Mouse (Mus musculus) left cerebral cortex, adult 8-10 months (tissue): ENCODE results near the gene Hist2h2ab. TPM values are rescaled to one million over a fixed set of nuclear protein-coding genes. Genes with fewer than 3 reads are reported as not detected.
"Not testable (repeated sequence)": the region's sequence is repeated elsewhere in the genome, so short reads cannot be mapped to it uniquely, and the experiment has no call there.

ENCODE experiments used
- DNase-seq, 2 experiments: peaks; one replicate each; pipeline ENCODE4 v3.0.0; 2022; ENCODE audit warnings: low spot score in 2 of 2
- total RNA-seq, 4 experiments: library from RNA; stranded (reverse); gene quantifications; 2 replicates each; pipeline ENCODE4 v1.2.4; 2022

Gene Hist2h2ab
- total RNA-seq, 4 experiments from 2014 or later: 11.1 to 15.2 (median 14.1) TPM

GRCm38 (mm10) chr3:96197129-96197749 lies 22.4 kb upstream of the Hist2h2ab start:
- DNase-seq: peak; percentile 85 to 91

DNA sequence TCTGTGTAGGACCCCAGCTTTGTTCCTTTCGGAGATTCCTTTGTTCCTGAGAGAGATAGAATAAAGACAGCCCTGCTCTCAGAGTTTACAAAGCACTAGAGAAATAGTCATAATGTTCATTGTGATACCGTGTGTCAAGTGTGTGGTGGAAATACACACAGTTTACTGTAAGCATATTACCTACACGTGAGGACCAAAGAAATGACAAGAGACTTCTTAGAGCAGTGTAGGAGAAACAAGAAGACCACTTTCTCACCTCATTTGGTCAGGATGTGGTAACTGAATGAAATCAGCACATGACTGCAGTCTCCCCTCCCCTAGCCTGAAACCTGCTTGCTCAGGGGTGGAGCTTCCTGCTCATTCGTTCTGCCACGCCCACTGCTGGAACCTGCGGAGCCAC lies 21.5 kb upstream of the Hist2h2ab start:
- DNase-seq: no peak

DNA sequence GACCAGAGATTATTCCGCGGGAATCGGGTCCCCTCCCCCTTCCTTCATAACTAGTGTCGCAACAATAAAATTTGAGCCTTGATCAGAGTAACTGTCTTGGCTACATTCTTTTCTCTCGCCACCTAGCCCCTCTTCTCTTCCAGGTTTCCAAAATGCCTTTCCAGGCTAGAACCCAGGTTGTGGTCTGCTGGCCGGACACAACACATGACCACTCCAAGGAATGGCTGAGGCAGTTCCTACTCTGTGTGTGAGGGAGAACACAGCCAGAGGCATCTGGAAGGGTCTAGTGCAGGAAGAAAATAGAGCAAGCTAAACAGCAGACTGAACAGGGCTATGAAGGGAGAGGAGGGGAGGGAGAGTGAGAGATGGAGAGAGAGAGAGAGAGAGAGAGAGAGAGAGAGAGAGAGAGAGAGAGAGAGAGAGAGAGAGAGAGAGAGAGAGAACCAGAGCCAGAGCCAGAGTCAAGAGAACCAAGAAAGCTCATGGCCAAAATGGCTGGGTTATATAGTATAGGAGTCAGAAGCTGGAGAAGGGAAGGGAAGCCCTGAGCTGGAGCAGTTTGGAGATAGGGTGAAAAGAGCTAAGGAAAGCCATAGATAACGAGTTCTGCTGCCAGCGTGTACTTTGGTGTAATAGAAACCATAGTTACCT lies 20.9 kb upstream of the Hist2h2ab start:
- not testable (repeated sequence) for DNase-seq

DNA sequence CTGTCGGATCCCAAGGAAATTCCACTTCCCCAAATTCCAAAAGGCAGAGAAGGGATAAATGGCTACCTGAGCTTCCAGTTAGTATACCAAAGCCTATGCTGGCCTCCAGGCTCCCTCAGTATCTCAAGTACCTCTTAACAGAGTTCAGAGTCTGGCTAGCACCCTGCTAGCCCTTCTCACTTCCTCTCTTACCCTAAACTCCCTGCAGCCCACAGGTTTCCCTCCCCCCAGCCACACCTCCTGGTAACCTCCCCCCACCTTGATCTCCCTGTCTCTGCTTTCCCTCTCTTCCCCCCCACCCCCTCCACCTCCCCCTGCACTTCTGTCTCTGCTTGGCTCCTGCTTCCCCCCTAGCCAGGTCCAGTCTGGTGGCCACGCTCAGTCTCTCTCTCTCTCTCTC lies 19.9 kb upstream of the Hist2h2ab start:
- no peak for DNase-seq

GRCm38 (mm10) chr3:96207819-96208218 lies 11.8 kb upstream of the Hist2h2ab start:
- DNase-seq: no peak

DNA sequence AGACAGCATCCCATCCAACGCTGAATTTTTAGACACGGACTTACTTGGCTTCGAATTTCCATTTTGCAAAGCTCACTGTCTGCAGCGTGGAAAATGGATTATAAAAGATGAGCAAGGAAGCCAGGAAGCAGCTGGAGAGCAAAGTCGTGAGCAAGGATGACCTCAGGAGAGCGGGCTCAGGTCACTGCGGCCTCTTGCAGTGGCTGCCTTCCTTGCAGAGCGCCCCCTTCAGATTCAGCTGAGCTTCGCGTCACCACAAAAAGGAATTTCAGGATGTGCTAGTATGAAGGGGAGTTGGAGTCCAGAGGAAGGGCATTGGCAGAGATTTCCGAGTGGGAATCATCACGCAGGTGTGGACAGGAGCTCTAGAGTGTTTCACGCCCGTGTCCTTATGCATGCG lies 10.4 kb upstream of the Hist2h2ab start:
- DNase-seq: no peak

GRCm38 (mm10) chr3:96219191-96219641 lies 449 bp upstream of the Hist2h2ab start:
- DNase-seq: no peak

GRCm38 (mm10) chr3:96220131-96220764 lies 583 bp downstream of the Hist2h2ab start:
- not testable (repeated sequence) for DNase-seq

DNA sequence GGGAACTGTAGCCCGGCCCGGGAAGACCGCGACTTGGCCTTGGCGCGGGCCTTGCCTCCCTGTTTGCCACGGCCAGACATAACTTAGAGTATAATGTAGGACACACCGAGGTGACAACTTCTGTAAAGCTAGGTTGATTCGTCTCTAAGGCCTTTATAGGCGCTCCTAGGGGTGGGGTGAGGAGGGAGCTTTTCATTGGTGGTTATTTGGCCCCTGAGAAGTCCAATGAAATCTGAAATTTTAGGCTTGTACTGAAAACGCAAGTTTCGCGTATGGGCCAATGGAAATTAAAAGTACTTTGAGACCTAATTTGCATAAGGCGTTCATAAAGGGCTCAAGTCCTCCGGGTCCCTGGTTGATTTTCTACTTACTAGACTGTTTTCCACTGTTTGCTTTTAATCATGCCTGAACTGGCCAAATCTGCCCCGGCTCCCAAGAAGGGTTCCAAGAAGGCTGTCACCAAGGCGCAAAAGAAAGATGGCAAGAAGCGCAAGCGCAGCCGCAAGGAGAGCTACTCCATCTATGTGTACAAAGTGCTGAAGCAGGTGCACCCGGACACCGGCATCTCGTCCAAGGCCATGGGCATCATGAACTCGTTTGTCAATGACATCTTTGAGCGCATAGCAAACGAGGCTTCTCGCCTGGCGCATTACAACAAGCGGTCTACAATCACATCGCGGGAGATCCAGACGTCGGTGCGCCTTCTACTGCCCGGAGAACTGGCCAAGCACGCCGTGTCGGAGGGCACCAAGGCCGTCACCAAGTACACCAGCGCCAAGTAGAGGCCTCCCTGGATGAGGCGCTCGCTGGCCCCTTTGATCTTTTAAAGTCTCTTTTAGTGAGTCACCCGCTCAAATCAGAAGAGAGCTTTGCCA lies 1.3 kb downstream of the Hist2h2ab start, which contains the start of the genes Hist2h2ac and Hist2h2be:
Gene Hist2h2ac (minus strand): TSS at position 116 of the 875 bp plus-strand sequence.
Gene Hist2h2be (plus strand): TSS at position 355 of the 875 bp plus-strand sequence.
- DNase-seq: peak; percentile 86 to 87

GRCm38 (mm10) chr3:96221640-96222038 lies 2.0 kb downstream of the Hist2h2ab start:
- DNase-seq: no peak

GRCm38 (mm10) chr3:96222774-96223173 lies 3.1 kb downstream of the Hist2h2ab start:
- DNase-seq: no peak

DNA sequence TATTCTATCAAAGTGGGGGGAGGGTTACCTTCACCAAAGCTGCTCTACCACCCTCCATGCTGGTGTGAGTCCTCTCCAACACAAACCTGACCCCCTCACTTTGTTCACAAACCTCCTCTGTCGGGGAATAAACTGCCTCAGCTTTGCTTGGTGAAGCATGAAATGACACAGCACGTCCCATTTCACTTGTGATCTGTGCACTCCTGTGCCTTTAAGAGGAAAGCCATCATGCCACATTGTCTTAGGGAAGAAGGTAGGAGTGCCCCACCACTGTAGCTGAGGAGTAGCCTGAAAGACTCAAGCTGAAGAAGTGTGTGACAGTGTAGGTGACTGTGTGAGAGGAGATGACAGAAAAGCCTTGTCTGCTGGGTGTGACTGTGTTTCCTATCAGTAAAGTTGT lies 5.8 kb downstream of the Hist2h2ab start:
- no peak for DNase-seq

- DNase-seq: no peak
Observed at GRCm38 (mm10) chr3:96226695-96227648, 7.3 kb downstream of the Hist2h2ab start.

DNA sequence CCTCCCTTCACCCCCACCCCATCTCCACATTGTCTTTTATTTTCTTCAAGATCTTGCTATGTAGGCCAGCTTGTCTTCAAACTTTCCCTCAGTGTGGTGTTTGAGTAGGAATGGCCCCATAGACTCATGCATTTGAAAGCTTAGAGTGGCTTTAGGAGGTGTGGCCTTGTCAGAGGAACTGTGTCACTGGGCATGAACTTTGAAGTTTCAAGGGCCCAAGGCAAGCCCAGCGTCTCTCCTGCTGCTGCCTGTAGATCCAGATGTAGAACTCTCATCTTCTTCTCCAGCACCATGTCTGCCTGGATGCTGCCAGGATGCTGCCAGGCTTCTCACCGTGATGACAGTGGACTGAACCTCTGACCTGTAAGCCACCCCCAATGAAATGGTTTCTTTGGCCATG lies 9.2 kb downstream of the Hist2h2ab start:
- DNase-seq: no peak

GRCm38 (mm10) chr3:96230404-96230803 lies 10.7 kb downstream of the Hist2h2ab start:
- DNase-seq: no peak

DNA sequence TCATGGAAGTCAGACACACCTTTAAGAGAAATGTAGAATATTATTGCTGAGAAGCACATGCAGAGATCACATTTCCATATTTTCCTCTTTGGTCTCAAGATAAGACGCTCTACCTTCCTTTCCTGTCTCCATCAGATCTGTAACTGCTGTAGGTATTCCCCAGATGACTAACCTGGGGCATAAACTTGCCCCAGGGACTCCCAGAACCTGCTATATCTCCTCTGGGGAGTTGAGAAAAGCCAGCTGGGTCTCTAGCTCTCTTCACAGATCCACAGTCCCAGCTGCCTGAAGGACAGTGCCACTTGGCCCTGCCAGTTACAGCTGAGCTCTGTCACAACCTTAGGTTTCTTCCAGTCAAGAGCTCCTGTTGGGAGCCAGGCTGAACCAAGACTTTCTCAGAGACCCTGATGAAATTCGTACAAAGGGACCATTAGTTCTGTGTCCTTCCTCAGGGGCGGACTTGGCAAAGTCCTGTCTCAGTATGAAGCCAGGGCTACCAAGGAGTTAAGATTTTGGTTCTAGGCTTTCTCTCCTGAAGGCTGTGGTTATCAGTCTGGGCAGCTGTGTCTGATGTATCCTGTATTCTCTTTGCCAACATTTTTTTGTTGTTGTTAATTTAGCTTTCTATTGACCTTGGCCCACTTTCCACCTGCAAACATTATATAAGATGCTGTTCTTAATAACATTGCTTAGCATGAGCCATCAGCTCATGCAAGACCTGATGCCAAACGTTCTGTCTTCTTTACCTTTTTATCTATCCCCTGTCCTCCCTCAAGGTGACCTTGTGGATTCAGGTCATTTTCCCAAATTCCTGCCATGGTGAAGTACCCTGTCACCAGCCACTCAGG lies 11.5 kb downstream of the Hist2h2ab start:
- DNase-seq: no peak

DNA sequence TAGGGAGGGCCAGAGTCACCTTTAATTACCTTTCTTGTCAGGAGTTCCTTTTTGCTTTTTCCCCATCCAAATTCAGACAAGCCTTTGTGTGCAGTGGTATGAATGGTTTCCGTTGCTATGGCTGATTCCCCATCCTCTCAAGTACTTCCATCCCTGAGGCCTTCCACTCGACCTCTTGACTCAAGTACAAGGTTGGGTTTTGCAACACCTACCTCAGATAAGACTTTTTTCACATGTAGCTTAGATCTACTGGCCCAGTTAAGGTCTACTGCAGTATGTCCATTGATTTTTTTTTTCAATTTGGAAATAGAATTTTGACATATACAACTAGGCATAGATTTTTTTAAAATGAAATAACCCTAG lies 12.1 kb downstream of the Hist2h2ab start:
- no peak for DNase-seq

GRCm38 (mm10) chr3:96234914-96235313 lies 15.2 kb downstream of the Hist2h2ab start:
- DNase-seq: no peak

GRCm38 (mm10) chr3:96235836-96236235 lies 16.2 kb downstream of the Hist2h2ab start:
- no peak for DNase-seq
